Mouse (Mus musculus): ENCODE measurements around the gene Acap3. TPM values are rescaled to one million over a fixed set of nuclear protein-coding genes. Genes with fewer than 3 reads are reported as not detected.

Acap3 gene
- 7.6 and 7.8 TPM in 2 replicates for polyA plus RNA-seq (2015; fragmentation: Nextera tagmentation; extraction: Ambion mirVana)

DNA sequence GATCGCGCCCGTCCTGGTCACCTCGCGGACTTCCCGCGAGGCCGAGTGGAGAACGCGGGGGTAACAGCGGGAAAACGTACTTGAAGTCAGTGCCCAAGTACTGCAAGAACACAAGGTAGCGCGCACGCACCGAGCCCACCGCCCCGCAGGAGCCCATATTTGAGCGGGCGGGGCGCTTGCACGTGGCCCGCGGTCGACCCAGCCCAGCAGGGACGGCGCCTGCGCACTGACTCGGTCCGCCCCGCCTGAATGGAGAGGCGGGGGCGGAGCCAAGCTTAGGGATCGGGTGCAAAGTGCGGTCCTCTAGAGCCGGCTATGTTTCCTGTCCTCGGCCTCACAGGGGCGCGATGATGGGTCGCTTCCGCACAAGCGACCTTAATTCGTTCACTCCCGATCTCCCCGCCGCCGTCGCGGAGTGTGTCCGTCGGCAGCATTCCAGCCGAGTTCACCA is at the start of gene Acap3, which contains the start of gene Pusl1:
TSS of gene Acap3 (plus strand) at position 272 of the 451 bp plus-strand sequence.
TSS of gene Pusl1 (minus strand) at position 231 of the 451 bp plus-strand sequence.
- Histone ChIP-seq H3K4me2 (peak within 1 kb of the TSS; percentile 100), H3K27ac (peak within 1 kb of the TSS; percentile 97), H3K9me3 (replicated peaks) (no peaks in the 10 kb centered on the region), H3K27me3 (no peaks in the 10 kb centered on the region), H3K9ac (peak within 1 kb of the TSS; percentile 95), H3K4me3 (replicated peaks) (peak within 1 kb of the TSS; percentile 95), H3K4me1 (replicated peaks) (peaks cover 58% of the 10 kb centered on the region), H3K36me3 (peaks cover 48% of the 10 kb centered on the region)
- DNase-seq (peak; percentile 94), ATAC-seq (ENCODE audit: low read depth) (peak; percentile 79)
- whole genome bisulfite sequencing (ENCODE audit: insufficient replicate concordance) = under 1% methylated on average over 52 of the region's 52 CpGs

DNA sequence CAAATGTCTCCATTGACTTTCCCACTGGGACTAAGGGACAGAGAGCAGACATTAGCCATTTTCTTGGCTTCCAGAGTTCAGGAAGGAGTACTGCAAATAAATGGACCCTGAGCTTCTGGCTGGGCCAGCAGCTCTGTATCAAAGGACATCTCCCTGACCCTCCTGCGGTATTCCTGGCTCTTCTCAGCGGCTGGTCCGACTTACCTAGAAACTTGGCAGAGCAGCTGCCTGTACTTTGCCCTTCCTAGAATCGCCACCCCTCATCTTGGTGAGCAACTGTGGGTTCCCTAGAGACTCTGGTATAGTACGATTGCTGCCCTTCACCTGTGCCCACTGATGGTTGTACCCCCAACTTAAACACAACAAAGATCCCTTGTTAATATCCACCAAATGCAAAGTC is 48.4 kb upstream of the Acap3 start:
- Histone ChIP-seq H3K9ac (no peak overlapping the region), H3K27ac (no peak overlapping the region), H3K4me3 (replicated peaks) (no peak overlapping the region), H3K36me3 (no peaks in the 10 kb centered on the region), H3K9me3 (replicated peaks) (no peaks in the 10 kb centered on the region), H3K4me1 (replicated peaks) (peaks cover 45% of the 10 kb centered on the region), H3K27me3 (peaks cover 44% of the 10 kb centered on the region), H3K4me2 (no peak overlapping the region)
- WGBS (ENCODE audit: insufficient replicate concordance) = 74% methylated on average over 5 of the region's 5 CpGs
- no peak for ATAC-seq (ENCODE audit: low read depth)
- DNase-seq = no peak

DNA sequence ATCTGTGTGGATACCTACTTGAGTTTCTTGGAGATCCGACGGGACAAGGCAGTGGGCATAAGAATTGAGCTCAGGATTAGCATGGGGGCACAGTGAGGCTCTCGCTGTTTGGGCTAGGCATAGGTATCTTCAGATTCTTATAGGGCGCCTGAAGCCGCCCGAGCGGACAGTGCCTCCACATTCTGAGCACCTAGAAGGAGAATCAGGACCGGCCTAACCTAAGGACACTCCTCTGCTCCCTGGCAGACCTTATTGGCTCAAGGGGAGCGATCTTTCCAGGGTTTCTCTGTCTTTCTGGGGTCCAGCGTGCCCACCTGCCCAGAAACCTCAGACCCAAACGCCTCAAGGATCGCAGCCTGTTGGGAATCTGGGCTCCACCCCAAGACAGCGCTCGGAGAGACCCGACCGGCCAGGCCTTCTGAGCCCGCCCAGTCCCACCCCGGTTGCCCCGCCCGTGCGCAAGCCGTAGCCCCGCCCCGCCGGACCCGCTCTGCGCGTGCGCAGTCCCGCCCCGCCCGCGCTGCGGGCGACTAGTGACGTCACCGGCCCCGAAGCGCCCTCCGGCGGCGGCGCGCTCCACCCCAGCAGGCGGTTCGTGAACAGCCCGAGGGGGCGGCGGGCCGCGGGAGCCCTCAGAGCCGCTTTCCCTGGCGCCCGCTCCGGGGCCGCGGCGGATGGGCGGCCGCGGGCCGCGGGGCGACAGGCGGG is 44.6 kb upstream of the Acap3 start, which contains the start of gene Dvl1:
TSS of gene Dvl1 (plus strand) at position 532 of the 708 bp plus-strand sequence.
- ATAC-seq (ENCODE audit: low read depth) = peak; percentile 92
- WGBS (ENCODE audit: insufficient replicate concordance) = 5% methylated on average over 62 of the region's 65 CpGs
- H3K27ac ChIP-seq = peak within 1 kb of the TSS; percentile 75
- H3K4me3 ChIP-seq (replicated peaks) = peak within 1 kb of the TSS; percentile 92
- peak within 1 kb of the TSS; percentile 95 for H3K9ac ChIP-seq
- DNase-seq = peak; percentile 86
- no peaks in the 10 kb centered on the region for H3K9me3 ChIP-seq (replicated peaks)
- H3K4me1 ChIP-seq (replicated peaks) = peaks cover 46% of the 10 kb centered on the region
- peaks cover 16% of the 10 kb centered on the region for H3K27me3 ChIP-seq
- no peaks in the 10 kb centered on the region for H3K36me3 ChIP-seq
- H3K4me2 ChIP-seq = peak within 1 kb of the TSS; percentile 100

DNA sequence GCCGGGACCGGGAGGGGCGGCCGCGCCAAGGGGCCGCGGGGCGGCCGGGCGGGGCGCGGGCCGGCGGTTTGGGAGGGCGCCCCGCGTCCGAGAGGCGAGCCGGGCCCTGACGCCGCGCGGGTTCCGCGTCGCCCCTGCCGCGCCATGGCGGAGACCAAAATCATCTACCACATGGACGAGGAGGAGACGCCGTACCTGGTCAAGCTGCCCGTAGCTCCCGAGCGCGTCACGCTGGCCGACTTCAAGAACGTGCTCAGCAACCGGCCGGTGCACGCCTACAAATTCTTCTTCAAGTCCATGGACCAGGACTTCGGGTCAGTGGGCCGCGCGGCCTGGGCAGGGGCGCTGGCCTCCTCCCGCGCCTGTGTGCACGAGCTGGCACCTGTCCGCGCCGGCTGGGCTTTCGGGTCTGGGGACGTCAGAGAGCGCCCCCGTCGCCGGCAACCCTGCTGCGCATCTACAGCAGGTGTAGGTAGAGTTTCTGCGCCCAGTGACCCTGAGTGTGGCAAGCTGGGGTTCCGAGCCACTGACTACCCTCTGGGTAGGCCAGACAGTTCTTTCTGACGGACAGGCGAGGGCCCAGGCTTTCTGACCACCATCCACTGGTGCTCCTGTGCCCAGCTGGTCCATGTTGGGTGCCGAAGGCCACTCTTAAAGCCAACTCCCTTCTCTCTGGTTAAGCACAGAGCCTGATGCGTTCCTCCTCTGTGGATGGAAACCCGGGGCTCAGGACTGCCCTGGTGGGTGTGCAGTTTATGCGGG is 43.9 kb upstream of the Acap3 start:
- peak; percentile 33 for DNase-seq
- peak overlapping the region; percentile 95 for H3K9ac ChIP-seq

DNA sequence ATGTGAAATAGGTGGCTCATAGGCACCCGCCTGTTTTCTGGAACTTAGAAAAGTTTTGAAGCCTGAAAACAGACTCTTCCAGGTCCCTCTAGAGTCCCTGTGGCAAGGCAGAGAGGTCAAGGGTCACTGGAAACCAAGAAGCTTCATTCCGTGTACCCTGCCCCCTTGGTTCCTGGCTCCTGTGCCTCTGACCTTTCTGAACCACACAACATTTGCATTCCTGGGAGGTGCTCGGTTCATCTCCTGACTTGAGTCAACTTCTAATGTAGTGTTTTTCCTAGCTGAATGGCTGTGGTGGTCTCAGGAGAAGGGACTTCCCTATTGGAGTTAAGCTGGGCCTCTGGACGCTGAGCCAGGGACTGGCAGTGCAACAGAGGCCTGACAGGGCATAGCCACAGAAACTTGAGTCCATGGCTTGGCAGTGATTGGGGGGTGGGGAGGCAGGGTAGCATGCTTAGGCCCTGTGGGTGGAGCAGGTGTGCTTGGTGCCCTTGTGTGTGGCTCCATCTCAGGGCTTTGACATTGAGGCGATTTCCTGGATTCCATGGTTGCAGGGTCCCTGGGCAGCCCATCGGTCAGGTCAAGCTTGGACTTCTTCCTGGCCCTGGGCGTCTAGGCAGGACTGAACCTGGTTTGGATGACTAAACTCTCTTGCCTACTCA is 43.1 kb upstream of the Acap3 start:
- H3K4me1 ChIP-seq (replicated peaks) = peaks cover 46% of the 10 kb centered on the region
- 51% methylated on average over 7 of the region's 7 CpGs for WGBS (ENCODE audit: insufficient replicate concordance)
- H3K36me3 ChIP-seq = peaks cover 11% of the 10 kb centered on the region
- peak overlapping the region; percentile 92 for H3K4me3 ChIP-seq (replicated peaks)
- H3K4me2 ChIP-seq = peak overlapping the region; percentile 100
- ATAC-seq (ENCODE audit: low read depth) = no peak
- peaks cover 2% of the 10 kb centered on the region; the same call in 1 of the 2 replicates for H3K27me3 ChIP-seq
- DNase-seq = no peak
- H3K9ac ChIP-seq = peak overlapping the region; percentile 95
- no peaks in the 10 kb centered on the region for H3K9me3 ChIP-seq (replicated peaks)
- H3K27ac ChIP-seq = peak overlapping the region; percentile 75; the same call in 1 of the 2 replicates

More for the DNA sequence above, 43.9 kb upstream of the Acap3 start:
- H3K27me3 ChIP-seq = peaks cover 10% of the 10 kb centered on the region
- H3K9me3 ChIP-seq (replicated peaks) = no peaks in the 10 kb centered on the region
- H3K27ac ChIP-seq = peak overlapping the region; percentile 75
- H3K4me1 ChIP-seq (replicated peaks) = peaks cover 46% of the 10 kb centered on the region
- H3K4me3 ChIP-seq (replicated peaks) = peak overlapping the region; percentile 92
- under 1% methylated on average over 63 of the region's 69 CpGs for WGBS (ENCODE audit: insufficient replicate concordance)
- peaks cover 3% of the 10 kb centered on the region; the same call in 1 of the 2 replicates for H3K36me3 ChIP-seq
- ATAC-seq (ENCODE audit: low read depth) = peak; percentile 69
- peak overlapping the region; percentile 100 for H3K4me2 ChIP-seq

DNA sequence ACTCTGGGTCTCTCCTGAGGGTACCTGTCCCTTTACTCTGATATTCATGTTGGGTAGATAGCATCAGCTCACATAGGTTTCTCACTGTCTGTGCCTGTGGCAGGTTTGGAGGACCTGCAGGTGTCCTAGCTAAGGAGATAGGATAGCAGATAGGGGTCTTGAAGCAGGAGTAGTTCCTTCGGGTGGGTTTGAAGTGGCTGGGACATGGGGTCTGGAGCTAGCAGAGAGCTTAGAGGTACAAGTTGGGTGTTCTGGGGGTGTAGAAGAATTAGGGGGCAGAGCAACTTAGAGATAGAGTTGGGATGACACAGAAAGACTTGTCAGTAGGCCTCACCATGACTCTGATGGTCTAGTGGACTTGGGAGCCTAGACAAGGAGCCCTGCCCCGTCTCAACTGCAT is 42.2 kb upstream of the Acap3 start:
- 0 out of 2 replicates have a peak overlapping the region, but pooled peaks have one; percentile 18 for H3K9ac ChIP-seq
- H3K27ac ChIP-seq = 0 out of 2 replicates have a peak overlapping the region, but pooled peaks have one; percentile 11
- no peaks in the 10 kb centered on the region for H3K9me3 ChIP-seq (replicated peaks)
- peak overlapping the region; percentile 100 for H3K4me2 ChIP-seq
- H3K4me1 ChIP-seq (replicated peaks) = peaks cover 46% of the 10 kb centered on the region
- WGBS (ENCODE audit: insufficient replicate concordance) = 68% methylated on average over 2 of the region's 2 CpGs
- H3K27me3 ChIP-seq = no peaks in the 10 kb centered on the region
- ATAC-seq (ENCODE audit: low read depth) (no peak), DNase-seq (no peak)
- peak overlapping the region; percentile 92; the same call in 1 of the 2 replicates for H3K4me3 ChIP-seq (replicated peaks)
- peaks cover 19% of the 10 kb centered on the region for H3K36me3 ChIP-seq

DNA sequence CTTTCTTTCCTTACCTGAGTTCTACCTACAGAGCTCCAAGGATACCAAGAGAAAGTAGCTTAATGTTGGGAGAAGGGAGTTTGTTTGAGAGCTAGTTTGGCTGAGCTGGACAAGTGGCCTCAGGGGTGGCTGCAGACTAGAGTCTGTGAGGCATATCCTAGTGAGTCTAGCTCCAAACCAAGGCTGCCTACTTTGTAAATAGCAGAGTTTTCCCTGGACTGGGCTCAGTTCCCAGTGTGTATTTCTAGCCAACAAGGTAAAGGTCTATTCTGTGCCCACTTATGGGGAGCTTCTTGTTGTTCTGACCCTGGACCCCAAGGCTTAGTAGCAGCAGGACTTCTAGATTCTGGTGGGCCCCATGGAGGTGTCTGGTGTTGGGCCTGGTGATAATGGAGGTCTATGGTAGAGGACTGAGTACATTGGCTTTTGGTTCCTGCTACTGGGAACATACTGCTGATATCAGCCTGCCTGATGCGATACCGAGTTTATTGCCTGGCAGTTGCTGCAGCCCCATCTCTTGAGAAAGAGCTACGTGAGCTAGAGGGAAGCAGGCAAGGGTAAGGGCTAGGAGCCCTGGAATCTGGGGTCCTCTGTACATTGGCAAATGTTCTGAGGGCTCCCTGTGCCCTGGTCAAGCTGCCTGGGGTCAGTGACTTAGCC is 41.7 kb upstream of the Acap3 start:
- DNase-seq (no peak), ATAC-seq (ENCODE audit: low read depth) (no peak)
- WGBS (ENCODE audit: insufficient replicate concordance) = 62% methylated on average over 3 of the region's 3 CpGs
- H3K27me3 ChIP-seq = no peaks in the 10 kb centered on the region
- H3K36me3 ChIP-seq = peaks cover 24% of the 10 kb centered on the region
- peak overlapping the region; percentile 100 for H3K4me2 ChIP-seq
- H3K4me1 ChIP-seq (replicated peaks) = peaks cover 46% of the 10 kb centered on the region
- peak overlapping the region; percentile 11; the same call in 1 of the 2 replicates for H3K27ac ChIP-seq
- H3K9me3 ChIP-seq (replicated peaks) = no peaks in the 10 kb centered on the region
- 0 out of 2 replicates have a peak overlapping the region, but pooled peaks have one; percentile 18 for H3K9ac ChIP-seq
- H3K4me3 ChIP-seq (replicated peaks) = no peak overlapping the region

DNA sequence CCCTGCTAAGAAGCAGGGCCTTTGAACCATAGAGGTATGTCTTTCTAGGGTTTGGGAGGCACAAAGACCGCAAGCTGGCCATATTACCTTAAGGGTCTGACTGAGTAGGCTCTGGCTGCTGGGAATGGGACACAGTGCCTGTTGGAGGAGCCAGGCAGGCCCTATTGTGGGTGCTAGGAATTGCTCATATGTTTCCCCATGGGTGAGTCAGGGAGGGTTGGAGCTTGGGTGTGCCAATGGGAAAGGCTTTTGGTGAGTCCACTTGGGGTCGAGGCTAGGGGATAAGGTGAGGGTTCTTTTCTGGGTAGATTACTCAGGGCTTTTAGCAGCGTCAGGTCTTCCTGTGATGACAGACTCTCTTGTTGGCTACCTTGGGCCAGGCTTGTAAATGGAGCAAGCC is 40.3 kb upstream of the Acap3 start:
- Histone ChIP-seq H3K27ac (no peak overlapping the region), H3K9ac (peak overlapping the region; percentile 22; the same call in 1 of the 2 replicates), H3K27me3 (no peaks in the 10 kb centered on the region), H3K4me1 (replicated peaks) (peaks cover 57% of the 10 kb centered on the region), H3K4me2 (no peak overlapping the region), H3K4me3 (replicated peaks) (no peak overlapping the region), H3K36me3 (peaks cover 39% of the 10 kb centered on the region), H3K9me3 (replicated peaks) (no peaks in the 10 kb centered on the region)
- DNase-seq (no peak), ATAC-seq (ENCODE audit: low read depth) (no peak)
- 84% methylated on average over 3 of the region's 3 CpGs for WGBS (ENCODE audit: insufficient replicate concordance)

DNA sequence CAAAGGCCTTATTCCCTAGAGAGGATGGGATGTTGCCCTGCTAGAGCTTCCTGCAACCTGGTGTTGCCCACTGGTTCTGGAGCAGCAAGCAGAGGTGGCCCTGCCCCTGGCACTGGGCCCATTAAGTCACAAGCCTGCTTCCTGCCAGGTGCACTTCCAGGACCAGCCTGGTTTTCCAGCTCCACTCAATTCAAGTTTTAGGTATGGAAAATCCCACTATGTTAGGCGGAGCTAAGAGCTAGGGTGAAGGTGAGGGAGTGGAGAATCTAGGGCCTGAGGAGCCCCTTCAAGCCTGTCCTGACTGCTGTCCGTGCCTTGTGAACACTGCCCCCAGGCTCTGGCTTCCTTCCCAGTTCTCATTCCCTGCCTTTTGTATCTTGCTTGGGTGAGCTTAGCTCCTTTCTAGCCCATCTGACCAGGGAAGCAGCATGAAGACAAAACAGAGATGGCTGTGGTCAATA is 39.6 kb upstream of the Acap3 start:
- Histone ChIP-seq H3K9ac (no peak overlapping the region), H3K27ac (no peak overlapping the region), H3K27me3 (no peaks in the 10 kb centered on the region), H3K4me2 (no peak overlapping the region), H3K4me1 (replicated peaks) (peaks cover 57% of the 10 kb centered on the region), H3K36me3 (peaks cover 45% of the 10 kb centered on the region), H3K9me3 (replicated peaks) (no peaks in the 10 kb centered on the region), H3K4me3 (replicated peaks) (no peak overlapping the region)
- 81% methylated on average over 2 of the region's 2 CpGs for WGBS (ENCODE audit: insufficient replicate concordance)
- ATAC-seq (ENCODE audit: low read depth) (no peak), DNase-seq (no peak)

DNA sequence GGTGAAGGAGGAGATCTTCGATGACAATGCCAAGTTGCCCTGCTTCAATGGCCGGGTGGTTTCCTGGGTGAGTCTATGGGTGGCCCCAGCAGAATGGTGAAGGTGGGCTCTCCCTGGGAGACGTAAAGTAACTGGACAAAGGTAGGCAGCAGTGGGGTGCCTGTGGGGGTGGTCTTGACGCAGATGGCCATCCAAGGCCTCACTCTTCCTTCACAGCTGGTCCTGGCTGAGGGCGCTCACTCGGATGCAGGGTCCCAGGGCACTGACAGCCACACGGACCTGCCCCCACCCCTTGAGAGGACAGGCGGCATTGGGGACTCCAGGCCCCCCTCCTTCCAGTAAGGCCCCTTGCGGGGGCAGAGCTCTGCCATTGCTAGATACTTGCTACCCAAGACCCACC is 38.2 kb upstream of the Acap3 start:
- DNase-seq (no peak), ATAC-seq (ENCODE audit: low read depth) (no peak)
- H3K4me2 ChIP-seq = no peak overlapping the region

More for the DNA sequence above, 38.2 kb upstream of the Acap3 start:
- Histone ChIP-seq H3K9ac (no peak overlapping the region), H3K9me3 (replicated peaks) (no peaks in the 10 kb centered on the region), H3K27me3 (no peaks in the 10 kb centered on the region), H3K4me3 (replicated peaks) (no peak overlapping the region), H3K36me3 (peaks cover 59% of the 10 kb centered on the region), H3K4me1 (replicated peaks) (peaks cover 55% of the 10 kb centered on the region), H3K27ac (no peak overlapping the region)
- 88% methylated on average over 9 of the region's 9 CpGs for WGBS (ENCODE audit: insufficient replicate concordance)
